Mouse (Mus musculus): ENCODE measurements around the gene Krtap5-1.

DNA sequence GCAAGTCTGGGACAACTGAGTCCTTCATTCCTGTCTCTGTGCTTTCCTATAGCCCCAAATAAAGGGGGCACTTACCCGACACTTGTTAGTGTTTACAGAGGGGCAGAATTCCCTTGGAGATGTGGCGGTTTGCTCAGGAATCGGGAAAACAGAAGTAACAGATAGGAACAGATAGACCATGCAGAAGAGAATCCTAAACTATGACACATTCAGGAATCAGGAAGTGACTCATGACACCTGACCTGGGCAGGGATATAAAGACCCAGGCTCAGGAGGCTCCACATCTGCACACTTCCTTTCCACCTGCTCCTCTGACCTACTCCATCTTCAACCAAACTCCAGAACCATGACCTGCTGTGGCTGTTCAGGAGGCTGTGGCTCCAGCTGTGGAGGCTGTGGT, 6.3 kb upstream of the Krtap5-1 start, which contains the start of gene Krtap5-4:
- TF ChIP-seq POLR2A (IDR thresholded peaks at IDR 0.05; ENCODE audit: control insufficient read depth, low read depth, low read length): no peak
- TF ChIP-seq CTCF (IDR thresholded peaks at IDR 0.05; ENCODE audit: control insufficient read depth, insufficient read depth, insufficient replicate concordance, low read depth, low read length): no peak

Data from testis, adult 2 months (tissue).